Mouse (Mus musculus): Measurements from ENCODE around the gene Nceh1.

GRCm38 (mm10) chr3:27260393-27260792 is 77.6 kb downstream of the Nceh1 start:
- no peak for TF ChIP-seq CTCF (IDR thresholded peaks at IDR 0.05; ENCODE audit: low read depth, low read length)
- no peak for TF ChIP-seq POLR2A (IDR thresholded peaks at IDR 0.05; ENCODE audit: extremely low read depth, insufficient read depth, low read length)
